ENCODE assay signal across 7 mouse cellular contexts in genomic region chr11:72488753-72489271, GRCm38 (mm10). TPM values are rescaled to one million over a fixed set of nuclear protein-coding genes. Genes with fewer than 3 reads are reported as not detected.
DNase-seq lines count a peak whose midpoint lies in the region; ATAC-seq and TF ChIP-seq lines count a peak whose summit lies in the region.

No protein-coding gene starts in this region.

- TF ChIP-seq POLR2A in ES-Bruce4 (IDR thresholded peaks at IDR 0.05; ENCODE audit: insufficient read depth, low read length) = no peak

- no peaks in the 10 kb centered on the region for H3K9me3 ChIP-seq in ES-Bruce4 (replicated peaks; ENCODE audit: control insufficient read depth, insufficient read depth, low read length, poor library complexity, severe bottlenecking)
- no peaks in the 10 kb centered on the region for H3K9me3 ChIP-seq in embryonic facial prominence, embryonic 15.5 days (replicated peaks)
- H3K9me3 ChIP-seq in hindbrain, embryonic 13.5 days = no peaks in the 10 kb centered on the region
- H3K9me3 ChIP-seq in midbrain, embryonic 15.5 days = no peaks in the 10 kb centered on the region
- no peaks in the 10 kb centered on the region for H3K9me3 ChIP-seq in stomach, postnatal 0 days (ENCODE audit: control insufficient read depth, low read length)

- H3K27ac ChIP-seq in ES-Bruce4 (ENCODE audit: insufficient read depth, low read length) = no peak overlapping the region
- peak overlapping the region; percentile 51; the same call in 1 of the 2 replicates for H3K27ac ChIP-seq in embryonic facial prominence, embryonic 15.5 days (replicated peaks)
- H3K27ac ChIP-seq in hindbrain, embryonic 13.5 days = peak overlapping the region; percentile 95
- H3K27ac ChIP-seq in midbrain, embryonic 15.5 days = peak overlapping the region; percentile 81
- peak overlapping the region; percentile 56 for H3K27ac ChIP-seq in stomach, postnatal 0 days (replicated peaks)

- intact Hi-C loops in left cerebral cortex, postnatal 25 days (cut with DNase I) = loop anchor here (5.0 kb wide), 1 partner anchor 47 kb away; the partner anchor contains the start of gene Mybbp1a

- H3K4me3 ChIP-seq in ES-Bruce4 (ENCODE audit: low read depth, low read length) = peak overlapping the region; percentile 61
- H3K4me3 ChIP-seq in embryonic facial prominence, embryonic 15.5 days (replicated peaks) = peak overlapping the region; percentile 60
- peak overlapping the region; percentile 76 for H3K4me3 ChIP-seq in hindbrain, embryonic 13.5 days
- peak overlapping the region; percentile 61 for H3K4me3 ChIP-seq in midbrain, embryonic 15.5 days
- H3K4me3 ChIP-seq in stomach, postnatal 0 days (ENCODE audit: low read depth, low read length) = peak overlapping the region; percentile 50

- H3K9ac ChIP-seq in ES-Bruce4 (ENCODE audit: low read depth, poor library complexity, severe bottlenecking) = peak overlapping the region; percentile 52
- H3K9ac ChIP-seq in embryonic facial prominence, embryonic 15.5 days = peak overlapping the region; percentile 35
- H3K9ac ChIP-seq in hindbrain, embryonic 13.5 days = peak overlapping the region; percentile 95
- H3K9ac ChIP-seq in midbrain, embryonic 15.5 days = peak overlapping the region; percentile 70
- H3K9ac ChIP-seq in stomach, postnatal 0 days (ENCODE audit: low read length) = peak overlapping the region; percentile 61

- H3K4me1 ChIP-seq in ES-Bruce4 (ENCODE audit: control insufficient read depth, insufficient read depth, low read length) = no peaks in the 10 kb centered on the region
- H3K4me1 ChIP-seq in embryonic facial prominence, embryonic 15.5 days = peaks cover 25% of the 10 kb centered on the region
- peaks cover 50% of the 10 kb centered on the region for H3K4me1 ChIP-seq in hindbrain, embryonic 13.5 days (replicated peaks)
- H3K4me1 ChIP-seq in midbrain, embryonic 15.5 days = peaks cover 39% of the 10 kb centered on the region
- H3K4me1 ChIP-seq in stomach, postnatal 0 days (replicated peaks; ENCODE audit: control insufficient read depth, insufficient read depth) = peaks cover 6% of the 10 kb centered on the region; the same call in 1 of the 2 replicates

- no peak for TF ChIP-seq EP300 in ES-Bruce4 (IDR thresholded peaks at IDR 0.05; ENCODE audit: insufficient read depth, low read depth, low read length)
- no peak for TF ChIP-seq EP300 in stomach, postnatal 0 days (optimal IDR thresholded peaks at IDR 0.05)

- peak; percentile 51 for ATAC-seq in embryonic facial prominence, embryonic 15.5 days (ENCODE audit: insufficient number of reproducible peaks, low FRiP score, low TSS enrichment, low read depth)
- ATAC-seq in hindbrain, embryonic 13.5 days (ENCODE audit: low FRiP score) = peak; percentile 81
- ATAC-seq in midbrain, embryonic 15.5 days (replicated peaks) = peak; percentile 76
- ATAC-seq in stomach, postnatal 0 days (ENCODE audit: low FRiP score, low TSS enrichment) = peak; percentile 28

- under 1% methylated on average over 38 of the region's 38 CpGs for WGBS in embryonic facial prominence, embryonic 15.5 days
- under 1% methylated on average over 38 of the region's 38 CpGs for WGBS in hindbrain, embryonic 13.5 days
- under 1% methylated on average over 38 of the region's 38 CpGs for WGBS in midbrain, embryonic 15.5 days
- WGBS in stomach, postnatal 0 days = under 1% methylated on average over 37 of the region's 38 CpGs

- peak overlapping the region; percentile 98 for H3K4me2 ChIP-seq in embryonic facial prominence, embryonic 15.5 days (replicated peaks)
- peak overlapping the region; percentile 76 for H3K4me2 ChIP-seq in hindbrain, embryonic 13.5 days
- peak overlapping the region; percentile 63 for H3K4me2 ChIP-seq in midbrain, embryonic 15.5 days
- peak overlapping the region; percentile 94 for H3K4me2 ChIP-seq in stomach, postnatal 0 days (replicated peaks; ENCODE audit: low read depth)

- TF ChIP-seq CTCF in ES-Bruce4 (IDR thresholded peaks at IDR 0.05; ENCODE audit: low read depth, low read length) = no peak
- TF ChIP-seq CTCF in stomach, postnatal 0 days (IDR thresholded peaks at IDR 0.05; ENCODE audit: low read depth) = no peak

- no peaks in the 10 kb centered on the region for H3K36me3 ChIP-seq in ES-Bruce4 (ENCODE audit: control insufficient read depth, insufficient read depth, low read length, poor library complexity, severe bottlenecking)
- H3K36me3 ChIP-seq in embryonic facial prominence, embryonic 15.5 days = no peaks in the 10 kb centered on the region
- no peaks in the 10 kb centered on the region for H3K36me3 ChIP-seq in hindbrain, embryonic 13.5 days
- H3K36me3 ChIP-seq in midbrain, embryonic 15.5 days (replicated peaks) = no peaks in the 10 kb centered on the region
- no peaks in the 10 kb centered on the region for H3K36me3 ChIP-seq in stomach, postnatal 0 days (ENCODE audit: control insufficient read depth, insufficient read depth, low read length)

- H3K27me3 ChIP-seq in ES-Bruce4 (ENCODE audit: control insufficient read depth, insufficient read depth, low read length, poor library complexity, severe bottlenecking) = peaks cover 4% of the 10 kb centered on the region; the same call in 1 of the 2 replicates
- H3K27me3 ChIP-seq in embryonic facial prominence, embryonic 15.5 days = peaks cover 37% of the 10 kb centered on the region
- H3K27me3 ChIP-seq in hindbrain, embryonic 13.5 days = peaks cover 20% of the 10 kb centered on the region; the same call in 1 of the 2 replicates
- H3K27me3 ChIP-seq in midbrain, embryonic 15.5 days (replicated peaks) = no peaks in the 10 kb centered on the region
- no peaks in the 10 kb centered on the region for H3K27me3 ChIP-seq in stomach, postnatal 0 days (ENCODE audit: control insufficient read depth, insufficient read depth, low read length)

- DNase-seq in R1 (ENCODE audit: low read depth, low spot score) = peak; percentile 76
- DNase-seq in left cerebral cortex, postnatal 25 days (ENCODE audit: low spot score in 2 of 2) = peak; percentile 75 to 88
- peak; percentile 62 for DNase-seq in stomach, postnatal 0 days (ENCODE audit: low spot score)

RNA-seq across cellular contexts. Expression of gene Spns2, which starts 0.9 kb away (rescaled TPM):
- polyA plus RNA-seq in ES-Bruce4 (2011; ENCODE audit: insufficient read depth, insufficient read length, low read depth, missing spikeins) = 0.48 and 1.3 TPM in 2 replicates
- polyA plus RNA-seq in embryonic facial prominence, embryonic 15.5 days (2015; fragmentation: Nextera tagmentation; extraction: Ambion mirVana) = 11.8 and 12.0 TPM in 2 replicates
- 8.4 and 9.7 TPM in 2 replicates for polyA plus RNA-seq in hindbrain, embryonic 13.5 days (2015; fragmentation: Nextera tagmentation; extraction: Ambion mirVana)
- total RNA-seq in left cerebral cortex, postnatal 25 days (2021) = 10 to 100 TPM; 58.0 to 58.3 TPM
- polyA plus RNA-seq in midbrain, embryonic 15.5 days (2015; fragmentation: Nextera tagmentation; extraction: Ambion mirVana) = 10.7 and 11.6 TPM in 2 replicates
- polyA plus RNA-seq in stomach, postnatal 0 days (2015; fragmentation: Nextera tagmentation; extraction: Ambion mirVana) = 23.6 and 29.6 TPM in 2 replicates

RNA-seq across cellular contexts. Expression of gene Mybbp1a, which starts 47.7 kb away (rescaled TPM):
- polyA plus RNA-seq in ES-Bruce4 (2011; ENCODE audit: insufficient read depth, insufficient read length, low read depth, missing spikeins) = 296 and 298 TPM in 2 replicates
- polyA plus RNA-seq in embryonic facial prominence, embryonic 15.5 days (2015; fragmentation: Nextera tagmentation; extraction: Ambion mirVana) = 123 and 138 TPM in 2 replicates
- 74.5 and 79.9 TPM in 2 replicates for polyA plus RNA-seq in hindbrain, embryonic 13.5 days (2015; fragmentation: Nextera tagmentation; extraction: Ambion mirVana)
- 10 to 100 TPM; 49.4 to 54.6 TPM for total RNA-seq in left cerebral cortex, postnatal 25 days (2021)
- polyA plus RNA-seq in midbrain, embryonic 15.5 days (2015; fragmentation: Nextera tagmentation; extraction: Ambion mirVana) = 67.5 and 69.4 TPM in 2 replicates
- 52.2 and 57.6 TPM in 2 replicates for polyA plus RNA-seq in stomach, postnatal 0 days (2015; fragmentation: Nextera tagmentation; extraction: Ambion mirVana)

RNA-seq across cellular contexts. Expression of gene Ggt6, which starts 53.5 kb away (rescaled TPM):
- not detected in 2 replicates for polyA plus RNA-seq in ES-Bruce4 (2011; ENCODE audit: insufficient read depth, insufficient read length, low read depth, missing spikeins)
- 6.3 and 7.0 TPM in 2 replicates for polyA plus RNA-seq in embryonic facial prominence, embryonic 15.5 days (2015; fragmentation: Nextera tagmentation; extraction: Ambion mirVana)
- not detected in 2 replicates for polyA plus RNA-seq in hindbrain, embryonic 13.5 days (2015; fragmentation: Nextera tagmentation; extraction: Ambion mirVana)
- not detected for total RNA-seq in left cerebral cortex, postnatal 25 days (2021)
- polyA plus RNA-seq in midbrain, embryonic 15.5 days (2015; fragmentation: Nextera tagmentation; extraction: Ambion mirVana) = not detected in 2 replicates
- polyA plus RNA-seq in stomach, postnatal 0 days (2015; fragmentation: Nextera tagmentation; extraction: Ambion mirVana) = 12.9 and 13.0 TPM in 2 replicates

Comparison
In these comparisons a context has a peak if more than half of its experiments do, and no peak if none do; other contexts are left out.
1. H3K9ac ChIP-seq: peak in every context shown above with its lines; median percentile 95 in hindbrain, embryonic 13.5 days; 70 in midbrain, embryonic 15.5 days; 61 in stomach, postnatal 0 days; 52 in ES-Bruce4; 35 in embryonic facial prominence, embryonic 15.5 days.
2. ATAC-seq: peak in every context shown above with its lines; median percentile 81 in hindbrain, embryonic 13.5 days; 76 in midbrain, embryonic 15.5 days; 51 in embryonic facial prominence, embryonic 15.5 days; 28 in stomach, postnatal 0 days.